28 mouse cellular contexts compared by ENCODE assay signal in genomic region chr13:43442551-43442950, GRCm38 (mm10). TPM values are rescaled to one million over a fixed set of nuclear protein-coding genes. Genes with fewer than 3 reads are reported as not detected.
A peak's percentile ranks its signal among the peaks of the same experiment; 100 is the strongest.
DNase-seq lines count a peak whose midpoint lies in the region; ATAC-seq and TF ChIP-seq lines count a peak whose summit lies in the region.
"Had no signal": no experiment of that assay in that cellular context is flagged by ENCODE, and none has a peak within 500 bp of the region (broad histone marks: within the 10 kb centered on the region; RNA-seq: fewer than 3 reads in every experiment).

No protein-coding gene starts in this region.

- ATAC-seq in midbrain, postnatal 0 days (ENCODE audit: low FRiP score), result no peak
- ATAC-seq in midbrain, embryonic 13.5 days, result no peak
- no peak for ATAC-seq in kidney, embryonic 15.5 days (replicated peaks; ENCODE audit: low FRiP score)

- H3K9me3 ChIP-seq in midbrain, postnatal 0 days (ENCODE audit: low read length), result no peaks in the 10 kb centered on the region
- 0 out of 2 replicates have a peak, but pooled peaks cover 2% of the 10 kb centered on the region for H3K9me3 ChIP-seq in midbrain, embryonic 13.5 days
- H3K9me3 ChIP-seq in kidney, embryonic 15.5 days (replicated peaks), result no peaks in the 10 kb centered on the region
- H3K9me3 ChIP-seq: forebrain, embryonic 12.5 days; limb, embryonic 13.5 days; liver, embryonic 13.5 days; midbrain, embryonic 10.5 days; stomach, embryonic 15.5 days had no signal

- H3K27me3 ChIP-seq in midbrain, postnatal 0 days (ENCODE audit: insufficient read depth, low read length), result no peaks in the 10 kb centered on the region
- no peaks in the 10 kb centered on the region for H3K27me3 ChIP-seq in midbrain, embryonic 13.5 days
- no peaks in the 10 kb centered on the region for H3K27me3 ChIP-seq in kidney, embryonic 15.5 days
- H3K27me3 ChIP-seq: forebrain, embryonic 12.5 days; limb, embryonic 13.5 days; liver, embryonic 13.5 days; stomach, embryonic 15.5 days had no signal

- H3K27ac ChIP-seq in midbrain, postnatal 0 days (ENCODE audit: low read depth, low read length), result no peak overlapping the region
- H3K27ac ChIP-seq in midbrain, embryonic 13.5 days, result no peak overlapping the region
- no peak overlapping the region for H3K27ac ChIP-seq in kidney, embryonic 15.5 days
- H3K27ac ChIP-seq: forebrain, embryonic 12.5 days; hindbrain, embryonic 14.5 days; limb, embryonic 13.5 days; liver, embryonic 13.5 days; macrophage; midbrain, embryonic 10.5 days; stomach, embryonic 15.5 days had no signal

- H3K9ac ChIP-seq in midbrain, postnatal 0 days (replicated peaks; ENCODE audit: low read length, poor library complexity, severe bottlenecking), result no peak overlapping the region
- no peak overlapping the region for H3K9ac ChIP-seq in midbrain, embryonic 13.5 days (replicated peaks)
- no peak overlapping the region for H3K9ac ChIP-seq in kidney, embryonic 15.5 days
- H3K9ac ChIP-seq: forebrain, embryonic 12.5 days; hindbrain, embryonic 14.5 days; limb, embryonic 13.5 days; liver, embryonic 13.5 days; stomach, embryonic 15.5 days had no signal

- peak; percentile 31 for DNase-seq in layer of hippocampus, adult 9-11 months
- no peak for DNase-seq in layer of hippocampus, postnatal 25 days (ENCODE audit: extremely low spot score in 1 of 2, low spot score in 1 of 2)
- peak; percentile 31 for DNase-seq in midbrain, postnatal 0 days (ENCODE audit: low spot score)
- DNase-seq in adipocyte (ENCODE audit: low spot score), result peak; percentile 20
- DNase-seq in B cell, adult 2 months, result no peak
- DNase-seq: adrenal gland, adult 2 months; adrenal gland, postnatal 36 days; cerebellum, adult 18-20 months; cerebellum, postnatal 14 days; gastrocnemius, postnatal 36 days; heart, adult 18-20 months; heart, postnatal 36 days; kidney, adult 18-20 months; kidney, postnatal 36 days; liver, embryonic 13.5 days; lung, adult 18-20 months; lung, postnatal 10 days; right cerebral cortex, postnatal 25 days had no signal

- H3K36me3 ChIP-seq in midbrain, postnatal 0 days (ENCODE audit: insufficient read depth, low read length), result no peaks in the 10 kb centered on the region
- H3K36me3 ChIP-seq in midbrain, embryonic 13.5 days, result no peaks in the 10 kb centered on the region
- 0 out of 2 replicates have a peak, but pooled peaks cover under 1% of the 10 kb centered on the region for H3K36me3 ChIP-seq in kidney, embryonic 15.5 days
- H3K36me3 ChIP-seq: forebrain, embryonic 12.5 days; limb, embryonic 13.5 days; liver, embryonic 13.5 days; stomach, embryonic 15.5 days had no signal

- 83% methylated on average over 1 of the region's 1 CpGs for WGBS in midbrain, postnatal 0 days
- 100% methylated on average over 1 of the region's 1 CpGs for WGBS in midbrain, embryonic 13.5 days
- WGBS in kidney, embryonic 15.5 days, result 86% methylated on average over 1 of the region's 1 CpGs

- no peak overlapping the region for H3K4me2 ChIP-seq in midbrain, postnatal 0 days (ENCODE audit: low read depth, low read length, poor library complexity, severe bottlenecking)
- H3K4me2 ChIP-seq in midbrain, embryonic 13.5 days (replicated peaks), result no peak overlapping the region
- no peak overlapping the region for H3K4me2 ChIP-seq in kidney, embryonic 15.5 days
- H3K4me2 ChIP-seq: forebrain, embryonic 12.5 days; heart, embryonic 11.5 days; hindbrain, embryonic 14.5 days; limb, embryonic 13.5 days; liver, embryonic 13.5 days; stomach, embryonic 15.5 days had no signal

- H3K4me1 ChIP-seq in midbrain, postnatal 0 days (ENCODE audit: insufficient read depth, low read length), result no peaks in the 10 kb centered on the region
- peaks cover 9% of the 10 kb centered on the region for H3K4me1 ChIP-seq in midbrain, embryonic 13.5 days (replicated peaks)
- H3K4me1 ChIP-seq in kidney, embryonic 15.5 days, result peaks cover 9% of the 10 kb centered on the region

- TF ChIP-seq CTCF in midbrain, postnatal 0 days (IDR thresholded peaks at IDR 0.05), result no peak

- H3K4me3 ChIP-seq in midbrain, postnatal 0 days (ENCODE audit: low read depth, low read length), result no peak overlapping the region
- no peak overlapping the region for H3K4me3 ChIP-seq in midbrain, embryonic 13.5 days (replicated peaks)
- H3K4me3 ChIP-seq in kidney, embryonic 15.5 days (replicated peaks), result no peak overlapping the region
- H3K4me3 ChIP-seq: erythroblast, embryonic 14.5 days; forebrain, embryonic 12.5 days; limb, embryonic 13.5 days; liver, embryonic 13.5 days; midbrain, embryonic 10.5 days; stomach, embryonic 15.5 days had no signal

RNA-seq across cellular contexts. Expression of gene Ranbp9, which starts 38.5 kb away (rescaled TPM):
- total RNA-seq in layer of hippocampus, postnatal 25 days (2021), result 10 to 100 TPM; 81.4 to 82.4 TPM
- total RNA-seq in midbrain, postnatal 0 days (2014; rRNA removed), result 43.7 and 51.5 TPM in 2 replicates
- 9.7 and 11.7 TPM in 2 replicates for polyA plus RNA-seq in midbrain, postnatal 0 days (2015; fragmentation: Nextera tagmentation; extraction: Ambion mirVana)
- 11.7 and 14.4 TPM in 2 replicates for polyA plus RNA-seq in midbrain, embryonic 13.5 days (2015; fragmentation: Nextera tagmentation; extraction: Ambion mirVana)
- polyA plus RNA-seq in kidney, embryonic 15.5 days (2015; fragmentation: Nextera tagmentation; extraction: Ambion mirVana), result 8.2 and 10.8 TPM in 2 replicates

RNA-seq across cellular contexts. Expression of gene Nol7, which starts 44.4 kb away (rescaled TPM):
- total RNA-seq in layer of hippocampus, postnatal 25 days (2021), result 10 to 100 TPM; 79.5 to 91.1 TPM
- total RNA-seq in midbrain, postnatal 0 days (2014; rRNA removed), result 40.8 and 62.4 TPM in 2 replicates
- 195 and 198 TPM in 2 replicates for polyA plus RNA-seq in midbrain, postnatal 0 days (2015; fragmentation: Nextera tagmentation; extraction: Ambion mirVana)
- 180 and 182 TPM in 2 replicates for polyA plus RNA-seq in midbrain, embryonic 13.5 days (2015; fragmentation: Nextera tagmentation; extraction: Ambion mirVana)
- polyA plus RNA-seq in kidney, embryonic 15.5 days (2015; fragmentation: Nextera tagmentation; extraction: Ambion mirVana), result 135 and 137 TPM in 2 replicates

Comparison
In these comparisons a context has a peak if more than half of its experiments do, and no peak if none do; other contexts are left out.
1. DNase-seq: peak in layer of hippocampus, adult 9-11 months (single experiment), midbrain, postnatal 0 days (single experiment) and adipocyte (single experiment); none in layer of hippocampus, postnatal 25 days (0 of 2) and B cell, adult 2 months (0 of 2).